Mouse (Mus musculus): Measurements from ENCODE around the gene 5730522E02Rik. TPM values are rescaled to one million over a fixed set of nuclear protein-coding genes. Genes with fewer than 3 reads are reported as not detected.

Gene 5730522E02Rik
- total RNA-seq, 2 experiments from 2014 or later, result 9.3 to 14.9 TPM

DNA sequence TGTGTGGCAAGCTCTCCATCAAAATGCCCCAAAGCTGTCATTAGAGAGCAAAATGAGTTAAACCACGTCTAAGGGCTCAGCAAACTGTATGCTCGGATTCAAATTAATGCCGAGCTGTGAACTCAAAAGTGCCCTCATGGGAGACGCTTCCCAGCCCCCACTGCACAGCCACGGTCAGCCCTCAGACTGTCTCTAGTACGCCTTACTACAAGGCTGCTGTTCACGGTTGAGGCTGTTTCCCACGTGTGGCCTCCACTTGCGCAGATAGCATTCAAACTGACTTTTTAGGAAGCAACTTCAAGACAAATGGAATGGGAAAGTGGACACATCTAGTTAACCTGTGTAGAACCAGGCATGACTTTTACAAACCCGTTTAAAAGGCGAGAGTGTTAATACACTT is 79.7 kb downstream of the 5730522E02Rik start:
- intact Hi-C loops (cut with DNase I), result no loop called here
- DNase-seq (ENCODE audit: low spot score in 2 of 2), result no peak

DNA sequence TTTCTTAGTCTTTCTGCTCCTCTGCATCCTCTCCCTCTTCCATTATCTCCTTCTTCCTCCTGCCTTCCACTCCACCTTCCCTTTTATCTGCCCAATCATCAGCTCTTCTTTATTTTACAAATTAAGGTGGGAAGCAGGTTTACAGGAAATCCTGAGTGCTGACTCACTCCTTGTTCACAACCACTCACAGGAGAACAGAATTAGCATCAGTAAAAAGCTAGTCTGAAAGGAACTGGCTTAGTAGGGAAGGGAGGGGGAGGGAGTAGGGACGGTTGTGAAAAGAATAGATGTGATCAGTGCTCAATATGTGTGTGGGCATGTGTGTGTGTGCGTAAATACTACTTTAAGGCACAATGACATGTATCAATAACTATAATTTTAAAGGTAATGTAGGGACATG is 81.5 kb downstream of the 5730522E02Rik start:
- intact Hi-C loops (cut with DNase I), result no loop called here
- no peak for DNase-seq (ENCODE audit: low spot score in 2 of 2)

DNA sequence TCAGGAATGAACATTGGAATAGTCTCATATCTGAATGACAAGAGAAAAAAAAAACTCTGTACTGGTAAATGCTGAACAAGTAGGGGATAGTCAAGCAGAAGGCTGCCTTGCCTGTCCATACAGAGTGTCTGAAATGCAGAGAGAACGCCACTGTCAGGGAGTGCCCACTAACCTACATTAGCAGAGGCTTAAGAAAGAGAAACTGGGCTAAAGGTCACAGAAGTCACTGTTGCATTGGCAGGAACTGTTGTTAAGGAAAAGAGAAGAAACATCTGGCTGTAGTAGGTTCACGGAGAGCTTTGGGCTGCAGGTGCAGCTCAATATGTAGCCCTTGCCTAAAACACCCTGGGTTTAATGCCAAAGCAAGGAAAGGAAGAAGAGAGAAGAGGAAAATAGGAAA is 82.2 kb downstream of the 5730522E02Rik start:
- intact Hi-C loops (cut with DNase I), result no loop called here

DNA sequence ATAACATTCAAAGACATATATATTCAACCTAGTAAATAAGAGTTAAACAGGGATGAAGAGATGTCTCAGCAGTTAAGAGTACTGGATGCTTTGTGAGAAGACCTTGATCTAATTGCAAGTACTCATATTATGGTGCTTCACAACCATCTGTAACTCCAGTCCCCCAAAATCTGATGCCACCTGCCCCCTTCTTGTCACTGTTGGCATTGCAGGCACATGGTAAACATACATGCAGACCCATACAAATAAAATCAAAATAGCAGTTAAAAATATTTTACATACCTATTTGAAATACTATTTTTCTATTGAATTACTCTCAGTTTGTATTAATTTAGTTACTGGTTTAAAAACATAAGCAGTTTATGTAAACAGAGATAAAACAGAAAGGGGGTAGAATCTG is 84.6 kb downstream of the 5730522E02Rik start:
- no peak for DNase-seq (ENCODE audit: low spot score in 2 of 2)
- intact Hi-C loops (cut with DNase I), result no loop called here

More for the DNA sequence above, 82.2 kb downstream of the 5730522E02Rik start:
- no peak for DNase-seq (ENCODE audit: low spot score in 2 of 2)

DNA sequence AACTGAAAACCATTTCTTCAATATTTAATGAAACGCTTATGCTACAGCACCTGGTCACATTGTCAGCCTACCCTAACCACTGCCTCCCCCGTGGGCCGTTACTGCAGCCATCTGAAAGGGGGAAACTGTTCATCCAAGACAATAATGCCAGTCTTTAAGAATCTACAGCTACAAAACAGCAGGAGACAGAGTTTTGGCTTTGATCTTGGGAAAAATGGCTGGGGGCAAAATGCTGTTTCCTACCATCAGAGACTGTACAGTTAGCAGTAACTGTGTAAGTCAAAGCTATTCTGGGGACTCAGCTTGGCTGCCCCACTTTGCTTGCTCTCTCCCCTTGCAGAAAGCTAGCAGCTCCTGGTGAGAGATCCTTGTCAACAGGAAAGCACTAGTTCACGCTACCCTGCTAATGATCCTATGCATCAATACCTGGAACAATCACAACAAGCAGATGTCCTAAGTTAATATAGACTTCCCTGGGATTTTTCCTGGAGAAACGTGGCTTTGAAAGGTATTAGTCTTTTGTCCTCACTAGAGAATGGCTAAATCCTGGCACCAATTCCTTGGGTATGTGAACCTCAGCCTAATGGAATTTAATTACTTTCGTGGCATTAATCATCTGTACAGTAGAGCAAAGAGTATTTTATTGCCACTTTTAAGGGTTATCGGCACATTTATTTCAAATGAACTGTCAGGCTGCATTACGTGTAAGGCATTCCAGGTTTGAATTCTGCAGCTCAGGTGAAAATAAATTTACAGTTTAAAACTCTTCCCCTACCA is 89.6 kb downstream of the 5730522E02Rik start:
- intact Hi-C loops (cut with DNase I), result no loop called here
- no peak for DNase-seq (ENCODE audit: low spot score in 2 of 2)

DNA sequence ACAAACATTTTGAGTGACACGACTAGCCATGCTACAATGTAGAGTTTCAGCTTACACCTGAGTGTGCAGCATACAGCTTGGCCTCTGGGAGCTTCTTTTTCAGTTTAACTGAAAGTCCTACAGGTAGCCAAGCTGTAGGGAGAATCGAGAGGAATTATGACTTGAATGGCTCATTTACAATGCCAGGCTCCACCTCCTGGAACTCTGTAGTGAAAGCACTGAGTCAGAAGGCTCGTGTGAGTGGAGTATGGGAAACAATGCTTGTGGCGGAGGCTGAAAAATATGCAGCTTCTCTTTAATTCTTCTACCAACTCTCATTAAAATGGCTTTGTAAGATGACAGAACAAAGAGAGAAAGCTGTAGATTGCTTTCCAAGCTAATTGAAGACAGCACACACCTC is 92.9 kb downstream of the 5730522E02Rik start:
- intact Hi-C loops (cut with DNase I), result no loop called here
- DNase-seq (ENCODE audit: low spot score in 2 of 2), result no peak

DNA sequence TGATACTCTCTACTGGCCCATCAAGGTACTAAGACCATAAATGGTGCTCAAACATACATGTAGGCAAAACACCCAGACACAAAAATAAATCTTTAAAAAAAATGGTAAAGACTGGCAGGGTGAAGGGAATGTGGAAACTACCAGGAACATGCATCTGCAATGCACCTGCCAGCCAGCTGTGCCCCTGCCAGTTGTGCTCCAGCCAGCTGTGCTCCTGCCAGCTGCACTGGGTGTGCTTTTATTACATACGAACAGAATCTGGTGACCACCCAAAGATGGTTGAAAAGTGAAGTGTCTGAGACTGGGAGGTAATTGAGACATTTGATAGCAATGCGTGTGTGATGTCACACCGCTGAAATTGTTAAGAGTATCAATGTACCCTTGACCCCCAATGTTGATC is 98.4 kb downstream of the 5730522E02Rik start:
- intact Hi-C loops (cut with DNase I), result no loop called here
- no peak for DNase-seq (ENCODE audit: low spot score in 2 of 2)

DNA sequence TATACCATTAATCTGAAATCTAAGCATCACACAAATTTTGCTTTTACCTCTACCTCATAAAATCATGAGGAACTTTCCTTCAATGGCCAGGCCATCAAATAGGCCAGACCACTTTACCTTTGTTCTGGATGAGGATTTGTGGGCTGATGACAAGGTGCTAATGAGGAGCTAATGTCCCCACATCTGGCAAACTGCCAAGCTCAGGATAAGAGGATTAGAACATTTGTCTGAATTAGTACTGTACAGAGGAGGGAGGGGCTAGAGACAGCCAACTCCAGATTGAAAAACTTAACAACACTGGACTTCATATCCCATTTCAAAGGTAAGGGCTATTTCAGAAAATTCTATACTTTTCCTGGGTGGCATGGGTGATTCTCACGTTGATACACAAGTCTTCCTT is 101.9 kb downstream of the 5730522E02Rik start:
- intact Hi-C loops (cut with DNase I), result no loop called here
- DNase-seq (ENCODE audit: low spot score in 2 of 2), result no peak

DNA sequence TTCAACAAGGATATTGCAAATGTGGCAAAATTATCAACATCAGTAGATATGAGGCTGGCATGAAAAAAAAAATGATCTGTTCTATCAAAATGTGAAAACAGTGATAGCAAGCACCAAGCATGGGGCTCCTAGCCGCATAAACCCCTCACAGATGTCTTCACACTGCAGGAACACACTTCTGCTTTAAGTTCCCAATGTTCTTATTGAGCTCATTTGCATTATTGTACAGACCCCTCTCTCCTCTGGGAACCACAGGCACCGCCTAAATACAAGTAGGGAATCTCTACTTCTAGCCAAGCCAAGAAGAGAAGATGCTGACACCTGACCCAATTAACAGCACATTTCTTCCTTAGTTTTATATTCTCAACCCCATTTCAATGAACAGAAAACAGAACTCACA is 105.9 kb downstream of the 5730522E02Rik start:
- DNase-seq (ENCODE audit: low spot score in 2 of 2), result no peak

DNA sequence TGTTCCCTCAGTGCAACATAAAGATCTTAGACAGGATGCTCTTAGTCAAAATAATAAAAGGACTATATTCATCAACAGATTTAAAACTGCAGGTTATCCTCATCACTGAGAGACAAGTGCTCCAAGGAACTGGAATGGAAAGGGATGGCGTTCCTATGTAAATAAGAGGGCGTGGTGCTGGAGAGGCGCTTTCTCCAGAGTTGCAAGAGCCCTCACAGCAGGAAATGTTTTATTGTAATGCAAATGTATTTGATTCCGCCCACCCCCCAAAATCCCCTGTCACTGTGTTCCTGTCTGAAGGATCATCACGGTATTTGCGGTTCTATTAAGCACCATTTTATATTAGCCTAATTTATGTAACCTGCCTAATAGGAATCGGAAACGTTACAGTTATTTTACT is 106.9 kb downstream of the 5730522E02Rik start:
- intact Hi-C loops (cut with DNase I), result no loop called here
- DNase-seq (ENCODE audit: low spot score in 2 of 2), result no peak

More for the DNA sequence above, 105.9 kb downstream of the 5730522E02Rik start:
- intact Hi-C loops (cut with DNase I), result no loop called here

DNA sequence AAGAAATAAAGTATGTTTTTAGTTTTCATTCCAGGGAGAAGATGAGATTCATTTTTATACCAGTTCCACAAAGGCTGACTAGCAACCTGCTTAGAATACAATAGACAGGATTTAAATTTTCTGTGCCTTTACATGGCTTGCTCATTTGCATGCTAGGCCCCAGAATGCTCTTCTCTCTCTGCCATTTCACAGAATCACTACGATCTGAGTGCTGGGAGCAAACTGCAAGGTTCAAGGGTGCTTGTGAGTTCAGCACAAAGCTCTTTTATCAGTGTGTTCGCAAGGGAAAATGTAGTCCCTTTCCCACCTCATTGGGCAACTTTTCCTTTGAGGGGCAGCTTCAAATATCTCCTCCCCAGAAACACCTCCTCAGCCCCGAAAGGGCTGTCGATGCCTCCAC is 107.7 kb downstream of the 5730522E02Rik start:
- intact Hi-C loops (cut with DNase I), result no loop called here

DNA sequence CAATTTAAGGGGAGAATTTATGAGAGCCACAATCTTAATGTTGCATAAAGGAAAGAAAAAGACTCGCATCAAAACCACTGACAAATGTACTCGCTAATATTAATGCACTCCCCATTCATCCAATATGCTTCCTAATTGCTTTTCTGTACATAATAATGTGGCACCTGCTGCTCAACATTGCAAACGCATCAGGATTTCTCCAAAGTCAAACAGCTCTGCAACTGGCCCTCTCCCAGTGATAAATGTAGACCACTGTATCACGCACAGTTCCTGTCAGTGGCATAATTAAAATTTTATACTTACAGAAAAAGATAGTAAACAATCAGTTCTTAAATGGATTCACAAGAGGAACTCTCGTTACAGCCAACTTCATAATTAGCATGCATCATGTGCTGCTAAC is 110.5 kb downstream of the 5730522E02Rik start:
- DNase-seq (ENCODE audit: low spot score in 2 of 2), result no peak
- intact Hi-C loops (cut with DNase I), result no loop called here

More for the DNA sequence above, 107.7 kb downstream of the 5730522E02Rik start:
- DNase-seq (ENCODE audit: low spot score in 2 of 2), result no peak

DNA sequence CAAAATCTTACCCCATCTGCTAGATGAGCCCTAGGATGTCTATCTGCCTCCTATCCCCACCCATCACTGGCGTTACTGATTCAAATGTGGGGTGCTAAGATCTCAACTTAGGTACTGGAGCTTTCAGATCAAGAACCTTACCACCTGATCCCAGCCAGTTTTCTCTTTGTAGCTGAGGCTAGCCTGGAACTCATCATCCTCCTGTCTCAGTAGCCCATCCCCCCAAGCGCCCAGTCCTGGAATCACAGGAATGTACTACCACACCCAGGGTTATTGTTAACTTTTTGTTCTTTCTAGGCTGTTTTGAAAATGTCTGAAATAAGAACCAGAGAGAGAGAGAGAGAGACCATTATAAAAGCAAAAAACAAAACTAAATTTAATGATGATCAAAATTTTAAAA is 111.6 kb downstream of the 5730522E02Rik start:
- no peak for DNase-seq (ENCODE audit: low spot score in 2 of 2)
- intact Hi-C loops (cut with DNase I), result no loop called here

DNA sequence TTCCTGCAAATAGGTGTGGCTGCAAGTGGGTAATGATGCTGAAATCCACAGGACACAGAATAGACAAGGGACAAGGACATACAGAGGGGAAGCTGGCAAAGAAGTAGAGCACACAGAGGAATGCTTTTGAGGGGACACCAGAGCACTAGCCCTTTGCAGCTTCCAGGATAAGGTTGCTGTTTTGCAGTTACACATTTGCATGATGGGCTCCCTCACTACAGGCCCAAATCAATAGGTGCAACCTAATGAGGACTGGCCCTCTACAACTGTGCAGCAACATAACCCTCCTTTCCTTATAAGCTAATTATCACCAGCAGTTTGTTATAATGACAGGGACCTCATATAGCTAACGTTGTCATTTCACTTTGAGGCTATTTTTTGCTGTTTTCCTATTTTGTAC is 114.5 kb downstream of the 5730522E02Rik start:
- DNase-seq (ENCODE audit: low spot score in 2 of 2), result no peak
- intact Hi-C loops (cut with DNase I), result no loop called here

DNA sequence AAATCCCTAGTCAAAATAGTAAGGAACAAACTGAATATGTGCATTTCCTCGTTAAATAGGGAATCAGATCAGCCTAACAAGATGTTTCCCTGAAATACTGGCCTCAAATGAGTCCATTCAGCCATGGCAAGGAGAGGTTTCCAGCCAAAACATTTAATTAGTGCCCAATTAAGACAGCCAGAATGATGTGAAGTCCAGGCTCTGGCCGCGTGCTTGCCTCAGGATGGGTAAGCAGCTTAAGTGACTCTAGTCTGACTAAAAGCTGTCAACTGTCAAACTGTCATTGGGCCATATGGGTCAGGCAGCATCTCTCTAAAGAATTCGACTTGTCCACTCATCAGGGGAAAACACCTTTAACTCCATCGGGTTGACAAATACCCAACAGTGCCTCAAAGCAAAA is 121.6 kb downstream of the 5730522E02Rik start:
- DNase-seq (ENCODE audit: low spot score in 2 of 2), result no peak
- intact Hi-C loops (cut with DNase I), result no loop called here

DNA sequence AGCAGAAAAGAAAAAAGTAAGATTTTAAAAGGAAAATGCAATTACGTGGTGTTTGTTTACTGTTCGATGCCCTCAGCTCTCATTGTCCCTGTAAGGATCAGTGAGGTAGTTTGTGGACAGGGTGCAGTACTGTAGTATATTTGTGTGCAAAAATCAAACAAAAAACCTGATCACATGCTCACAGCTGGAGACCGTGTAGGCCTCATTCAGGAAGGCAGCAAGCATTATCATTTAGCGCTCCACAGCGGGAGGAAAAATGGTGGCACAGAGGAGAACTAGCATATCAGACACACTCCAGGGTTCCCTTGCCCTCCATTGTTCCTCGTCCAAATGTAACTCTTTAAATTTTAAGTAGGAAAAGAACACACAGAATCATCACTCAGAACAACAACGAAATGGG is 123.9 kb downstream of the 5730522E02Rik start:
- no peak for DNase-seq (ENCODE audit: low spot score in 2 of 2)
- intact Hi-C loops (cut with DNase I), result no loop called here

DNA sequence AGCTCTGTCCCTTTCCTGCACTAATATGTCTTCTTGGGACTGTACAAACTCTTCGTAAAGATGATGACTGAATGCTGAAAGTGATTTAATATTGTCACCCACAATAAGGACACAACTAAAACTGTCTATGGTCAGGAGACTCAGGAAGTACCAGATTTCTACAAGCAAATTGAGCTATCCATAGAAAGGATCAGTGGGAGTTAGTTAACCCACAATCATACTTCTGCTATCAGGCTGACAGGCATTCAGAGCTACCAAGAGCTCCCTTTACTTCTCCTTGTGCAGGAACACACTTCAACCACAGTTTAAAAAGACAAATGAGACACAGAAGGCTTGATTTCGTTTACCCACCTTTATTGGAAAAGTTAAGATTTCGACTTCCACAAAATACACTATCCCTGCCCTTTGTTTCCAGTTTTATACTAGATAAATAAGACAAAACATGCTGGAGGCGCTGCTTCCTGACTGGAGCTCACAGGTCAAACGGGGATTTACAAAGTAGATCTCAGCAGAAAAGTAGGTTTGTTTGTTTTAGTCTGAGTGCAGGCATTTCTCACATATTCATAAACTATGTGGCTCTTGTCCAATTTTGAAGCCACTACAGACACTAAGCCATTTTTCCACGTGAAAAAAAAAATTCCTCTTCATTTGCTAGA is 125.1 kb downstream of the 5730522E02Rik start:
- intact Hi-C loops (cut with DNase I), result no loop called here
- no peak for DNase-seq (ENCODE audit: low spot score in 2 of 2)

DNA sequence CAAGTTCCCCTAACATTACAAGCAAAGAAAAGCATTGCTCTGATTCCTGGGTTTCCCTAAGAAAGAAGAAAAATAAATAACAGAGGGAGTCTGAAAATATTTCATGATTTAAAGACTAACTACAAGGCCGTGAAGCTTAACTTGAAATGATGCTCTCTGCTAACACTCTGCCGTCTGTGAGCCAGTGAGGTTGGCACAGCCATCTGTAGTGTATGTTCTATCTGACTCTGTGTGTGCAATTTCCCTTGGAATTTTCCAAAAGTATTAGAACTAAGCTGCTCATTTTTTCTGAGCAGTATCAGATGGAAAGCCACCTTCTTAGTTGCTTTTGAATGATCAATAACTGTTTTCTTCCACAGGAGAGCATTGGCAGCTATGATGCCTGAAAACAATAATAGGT is 134.2 kb downstream of the 5730522E02Rik start:
- DNase-seq (ENCODE audit: low spot score in 2 of 2), result no peak
- intact Hi-C loops (cut with DNase I), result loop anchor here (10.0 kb wide), 2 partner anchors 212 to 1992 kb away; no protein-coding TSS in a partner anchor

DNA sequence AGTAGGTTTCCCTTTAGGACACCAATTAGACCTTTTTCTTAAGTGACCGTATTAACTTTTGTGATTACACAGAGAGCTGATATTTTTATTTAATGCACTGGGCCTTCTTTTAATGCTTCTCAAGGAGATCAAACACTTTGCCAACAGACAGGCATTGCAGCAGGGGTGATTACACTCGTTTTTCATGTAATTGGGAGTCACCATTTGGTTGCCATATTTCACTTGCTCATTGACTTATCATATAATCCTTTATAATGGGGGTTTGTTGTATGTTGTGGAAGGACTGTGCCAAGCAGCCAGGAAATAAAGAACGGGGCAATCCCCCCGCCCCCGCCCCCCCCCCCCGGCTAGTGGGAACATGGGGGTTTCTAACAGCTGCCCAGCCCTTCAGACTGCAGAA is 135.0 kb downstream of the 5730522E02Rik start:
- intact Hi-C loops (cut with DNase I), result loop anchor here (10.0 kb wide), 2 partner anchors 211 to 1991 kb away; no protein-coding TSS in a partner anchor
- DNase-seq (ENCODE audit: low spot score in 2 of 2), result no peak

DNA sequence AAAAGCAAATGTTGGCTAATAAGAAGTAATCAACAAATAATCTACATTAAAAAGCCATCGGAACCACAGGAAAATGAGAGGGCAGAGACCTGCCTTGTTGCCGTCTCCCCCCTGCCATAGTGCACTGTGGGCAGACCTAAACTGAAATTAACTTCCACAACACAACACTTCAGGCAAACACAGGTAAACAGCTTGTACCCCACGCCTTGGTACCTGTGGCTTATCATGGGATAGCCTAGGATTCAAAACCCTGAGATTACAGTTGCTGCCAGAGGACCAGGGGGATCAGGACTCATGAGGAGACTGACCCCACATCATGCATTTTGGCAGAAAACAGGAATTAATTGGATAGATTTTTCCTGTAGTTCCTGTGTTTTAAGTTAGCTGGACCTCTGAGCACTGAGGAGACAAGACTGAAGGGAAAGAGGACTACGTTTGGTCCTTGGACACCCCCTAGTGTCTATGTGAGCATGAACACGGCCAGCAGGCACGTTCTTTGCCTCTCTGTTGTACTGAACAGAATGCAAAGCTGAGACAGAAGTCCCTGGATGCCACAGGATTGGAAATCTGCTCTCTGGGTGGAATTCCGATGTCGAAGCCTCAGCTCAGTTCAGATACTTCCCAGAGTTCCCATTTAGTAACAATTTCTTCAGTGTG is 136.8 kb downstream of the 5730522E02Rik start:
- intact Hi-C loops (cut with DNase I), result loop anchor here (10.0 kb wide), 2 partner anchors 209 to 1989 kb away; no protein-coding TSS in a partner anchor
- peak; percentile 56 to 65 for DNase-seq (ENCODE audit: low spot score in 2 of 2)

All from left cerebral cortex, postnatal 36 days (tissue).